Mouse (Mus musculus) right cerebral cortex, postnatal 10 days (tissue): ENCODE results near the gene Sh2b1.

Source experiments
- DNase-seq, 2 experiments: peaks; one replicate each; pipeline ENCODE4 v3.0.0; 2021; ENCODE audit warnings: low spot score in 2 of 2

Sh2b1 gene

GRCm38 (mm10) chr7:126418496-126418895, 56.7 kb downstream of the Sh2b1 start:
- no peak for DNase-seq

- DNase-seq: no peak
Measured at GRCm38 (mm10) chr7:126417606-126418005, 57.6 kb downstream of the Sh2b1 start.

GRCm38 (mm10) chr7:126417045-126417444, 58.2 kb downstream of the Sh2b1 start:
- no peak for DNase-seq
